In genomic region chr12:92073209-92073608, GRCm38 (mm10) we compare ENCODE assay signal across 18 mouse cellular contexts.
A peak's percentile ranks its signal among the peaks of the same experiment; 100 is the strongest.
DNase-seq lines count a peak whose midpoint lies in the region; ATAC-seq and TF ChIP-seq lines count a peak whose summit lies in the region.
"Had no signal": no experiment of that assay in that cellular context is flagged by ENCODE, and none has a peak within 500 bp of the region (broad histone marks: within the 10 kb centered on the region; RNA-seq: fewer than 3 reads in every experiment).

No protein-coding gene starts in this region.

- no peaks in the 10 kb centered on the region for H3K27me3 ChIP-seq in midbrain, postnatal 0 days (ENCODE audit: insufficient read depth, low read length)
- H3K27me3 ChIP-seq: kidney, embryonic 15.5 days; limb, embryonic 12.5 days; neural tube, embryonic 12.5 days had no signal

- H3K36me3 ChIP-seq in midbrain, postnatal 0 days (ENCODE audit: insufficient read depth, low read length): no peaks in the 10 kb centered on the region
- H3K36me3 ChIP-seq: heart, embryonic 10.5 days; kidney, embryonic 15.5 days; limb, embryonic 12.5 days; neural tube, embryonic 12.5 days had no signal

- peak; percentile 80 to 85 for DNase-seq in frontal cortex, adult 2 months (ENCODE audit: extremely low spot score in 1 of 2, low spot score in 1 of 2)
- DNase-seq in layer of hippocampus, adult 2 months (ENCODE audit: low spot score in 2 of 2): peak; percentile 67 to 85
- peak; percentile 36 to 83 for DNase-seq in left cerebral cortex, adult 8-10 months (ENCODE audit: low spot score in 2 of 2)
- DNase-seq in right cerebral cortex, postnatal 25 days: peak; percentile 77
- no peak for DNase-seq in midbrain, postnatal 0 days (ENCODE audit: low spot score)
- DNase-seq in gastrocnemius, adult 18-20 months (ENCODE audit: low spot score): no peak
- no peak for DNase-seq in cerebellum, adult 8-10 months
- DNase-seq: cerebellum, adult 18-20 months; gastrocnemius, adult 2 months; heart, postnatal 4 days; liver, postnatal 0 days had no signal

- no peak overlapping the region for H3K9ac ChIP-seq in midbrain, postnatal 0 days (replicated peaks; ENCODE audit: low read length, poor library complexity, severe bottlenecking)
- H3K9ac ChIP-seq: kidney, embryonic 15.5 days; limb, embryonic 12.5 days; liver, postnatal 0 days; neural tube, embryonic 12.5 days had no signal

- TF ChIP-seq CTCF in layer of hippocampus, adult 2 months (conservative IDR thresholded peaks at IDR 0.05): no peak
- TF ChIP-seq CTCF in midbrain, postnatal 0 days (IDR thresholded peaks at IDR 0.05): no peak

- WGBS in midbrain, postnatal 0 days: 72% methylated on average over 10 of the region's 10 CpGs

- H3K4me1 ChIP-seq in midbrain, postnatal 0 days (ENCODE audit: insufficient read depth, low read length): no peaks in the 10 kb centered on the region
- H3K4me1 ChIP-seq: heart, embryonic 10.5 days; kidney, embryonic 15.5 days; limb, embryonic 12.5 days; neural tube, embryonic 12.5 days had no signal

- ATAC-seq in midbrain, postnatal 0 days (ENCODE audit: low FRiP score): no peak
- ATAC-seq: CD4-positive, CD25-positive, alpha-beta regulatory T cell, adult 4 months; inflammation-experienced regulatory T-cells, adult 6 months; liver, postnatal 0 days; midbrain, embryonic 16.5 days had no signal

- H3K4me3 ChIP-seq in layer of hippocampus, adult 2 months: no peak overlapping the region
- no peak overlapping the region for H3K4me3 ChIP-seq in midbrain, postnatal 0 days (ENCODE audit: low read depth, low read length)
- H3K4me3 ChIP-seq: gastrocnemius, adult 2 months; heart, embryonic 10.5 days; kidney, embryonic 15.5 days; limb, embryonic 12.5 days; neural tube, embryonic 12.5 days had no signal

- no peak overlapping the region for H3K4me2 ChIP-seq in midbrain, postnatal 0 days (ENCODE audit: low read depth, low read length, poor library complexity, severe bottlenecking)
- H3K4me2 ChIP-seq: kidney, embryonic 15.5 days; limb, embryonic 12.5 days; neural tube, embryonic 12.5 days had no signal

- H3K9me3 ChIP-seq in midbrain, postnatal 0 days (ENCODE audit: low read length): no peaks in the 10 kb centered on the region
- H3K9me3 ChIP-seq: heart, embryonic 10.5 days; kidney, embryonic 15.5 days; limb, embryonic 12.5 days; neural tube, embryonic 12.5 days had no signal

- peak overlapping the region; percentile 82 for H3K27ac ChIP-seq in layer of hippocampus, adult 2 months
- H3K27ac ChIP-seq in midbrain, postnatal 0 days (ENCODE audit: low read depth, low read length): no peak overlapping the region
- H3K27ac ChIP-seq: gastrocnemius, adult 2 months; heart, embryonic 10.5 days; kidney, embryonic 15.5 days; limb, embryonic 12.5 days; neural tube, embryonic 12.5 days had no signal

Comparison
In these comparisons a context has a peak if more than half of its experiments do, and no peak if none do; other contexts are left out.
1. DNase-seq: peak in frontal cortex, adult 2 months (2 of 2), layer of hippocampus, adult 2 months (2 of 2), left cerebral cortex, adult 8-10 months (2 of 2) and right cerebral cortex, postnatal 25 days (single experiment); none in midbrain, postnatal 0 days (single experiment), gastrocnemius, adult 18-20 months (single experiment) and cerebellum, adult 8-10 months (single experiment).